Mouse (Mus musculus): ENCODE data around the gene Chek2. TPM values are rescaled to one million over a fixed set of nuclear protein-coding genes. Genes with fewer than 3 reads are reported as not detected.
"Not testable (repeated sequence)": the region's sequence is repeated elsewhere in the genome, so short reads cannot be mapped to it uniquely, and the experiment has no call there.

Chek2 gene
- polyA plus RNA-seq, 1 experiment from 2014 or later, result 21.3 TPM

GRCm38 (mm10) chr5:110874711-110875110 lies 34.9 kb downstream of the Chek2 start:
- TF ChIP-seq CTCF (IDR thresholded peaks at IDR 0.05), result no peak
- ATAC-seq (no peak), DNase-seq (ENCODE audit: low read depth, low spot score) (no peak)
- in situ Hi-C loops (cut with MboI; ENCODE audit: low pct_unique_long_range_greater_than_20kb), result no loop called here
- no peaks in the 10 kb centered on the region for H3K27me3 ChIP-seq
- POLR2A ChIA-PET, result no interaction called here
- CTCF ChIA-PET, result no interaction called here

GRCm38 (mm10) chr5:110875286-110875685 lies 35.5 kb downstream of the Chek2 start:
- POLR2A ChIA-PET, result interaction anchor here (0.5 to 0.6 kb wide), 2 partner anchors 11 to 54 kb away, joined by 3 read pairs; no protein-coding TSS in a partner anchor
- ATAC-seq (no peak), DNase-seq (ENCODE audit: low read depth, low spot score) (no peak)
- H3K27me3 ChIP-seq, result no peaks in the 10 kb centered on the region
- no peak for TF ChIP-seq CTCF (IDR thresholded peaks at IDR 0.05)
- CTCF ChIA-PET, result no interaction called here
- in situ Hi-C loops (cut with MboI; ENCODE audit: low pct_unique_long_range_greater_than_20kb), result no loop called here

- H3K27me3 ChIP-seq, result no peaks in the 10 kb centered on the region
- TF ChIP-seq CTCF (IDR thresholded peaks at IDR 0.05), result no peak
- in situ Hi-C loops (cut with MboI; ENCODE audit: low pct_unique_long_range_greater_than_20kb), result no loop called here
- CTCF ChIA-PET, result no interaction called here
- POLR2A ChIA-PET, result no interaction called here
- DNase-seq (ENCODE audit: low read depth, low spot score) (no peak), ATAC-seq (no peak)
Observed at GRCm38 (mm10) chr5:110877666-110878505, 38.1 kb downstream of the Chek2 start.

GRCm38 (mm10) chr5:110878526-110878925 lies 38.7 kb downstream of the Chek2 start:
- CTCF ChIA-PET; H3K27me3 ChIP-seq; POLR2A ChIA-PET; DNase-seq (ENCODE audit: low read depth, low spot score); in situ Hi-C loops (cut with MboI; ENCODE audit: low pct_unique_long_range_greater_than_20kb); ATAC-seq: not testable (repeated sequence)

- no peak for TF ChIP-seq CTCF (IDR thresholded peaks at IDR 0.05)
- ChIA-PET CTCF (no interaction called here), POLR2A (interaction anchor here (0.7 kb wide), 1 partner anchor 421 kb away, joined by 4 read pairs; no protein-coding TSS in a partner anchor)
- no peak for ATAC-seq
- no peaks in the 10 kb centered on the region for H3K27me3 ChIP-seq
- no peak for DNase-seq (ENCODE audit: low read depth, low spot score)
- in situ Hi-C loops (cut with MboI; ENCODE audit: low pct_unique_long_range_greater_than_20kb), result no loop called here
Observed at GRCm38 (mm10) chr5:110879042-110879441, 39.3 kb downstream of the Chek2 start.

- POLR2A ChIA-PET, result interaction anchor here (0.7 kb wide), 1 partner anchor 421 kb away, joined by 4 read pairs; no protein-coding TSS in a partner anchor
- CTCF ChIA-PET, result no interaction called here
- DNase-seq (ENCODE audit: low read depth, low spot score) (peak; percentile 10), ATAC-seq (peak; percentile 58)
- TF ChIP-seq CTCF (IDR thresholded peaks at IDR 0.05), result no peak
- no peaks in the 10 kb centered on the region for H3K27me3 ChIP-seq
- in situ Hi-C loops (cut with MboI; ENCODE audit: low pct_unique_long_range_greater_than_20kb), result no loop called here
Observed at GRCm38 (mm10) chr5:110879584-110880374, 40.0 kb downstream of the Chek2 start, which contains the start of gene Ttc28. Gene Ttc28 (plus strand): TSS chr5:110879803.

GRCm38 (mm10) chr5:110888596-110888995 lies 48.8 kb downstream of the Chek2 start:
- in situ Hi-C loops (cut with MboI; ENCODE audit: low pct_unique_long_range_greater_than_20kb), result no loop called here
- no peak for TF ChIP-seq CTCF (IDR thresholded peaks at IDR 0.05)
- ChIA-PET CTCF (no interaction called here), POLR2A (no interaction called here)
- DNase-seq (ENCODE audit: low read depth, low spot score) (no peak), ATAC-seq (no peak)
- no peaks in the 10 kb centered on the region for H3K27me3 ChIP-seq

GRCm38 (mm10) chr5:110889945-110890344 lies 50.2 kb downstream of the Chek2 start:
- ATAC-seq (no peak), DNase-seq (ENCODE audit: low read depth, low spot score) (no peak)
- ChIA-PET CTCF (interaction anchor here (0.9 kb wide), 1 partner anchor 380 kb away, joined by 3 read pairs; no protein-coding TSS in a partner anchor), POLR2A (no interaction called here)
- no peaks in the 10 kb centered on the region for H3K27me3 ChIP-seq
- TF ChIP-seq CTCF (IDR thresholded peaks at IDR 0.05), result no peak
- in situ Hi-C loops (cut with MboI; ENCODE audit: low pct_unique_long_range_greater_than_20kb), result no loop called here

GRCm38 (mm10) chr5:110890561-110890960 lies 50.8 kb downstream of the Chek2 start:
- in situ Hi-C loops (cut with MboI; ENCODE audit: low pct_unique_long_range_greater_than_20kb), result no loop called here
- ATAC-seq (no peak), DNase-seq (ENCODE audit: low read depth, low spot score) (no peak)
- CTCF ChIA-PET, result no interaction called here
- no peaks in the 10 kb centered on the region for H3K27me3 ChIP-seq
- TF ChIP-seq CTCF (IDR thresholded peaks at IDR 0.05), result no peak
- POLR2A ChIA-PET, result no interaction called here

- TF ChIP-seq CTCF (IDR thresholded peaks at IDR 0.05), result no peak
- ATAC-seq (no peak), DNase-seq (ENCODE audit: low read depth, low spot score) (no peak)
- in situ Hi-C loops (cut with MboI; ENCODE audit: low pct_unique_long_range_greater_than_20kb), result no loop called here
- H3K27me3 ChIP-seq, result no peaks in the 10 kb centered on the region
- POLR2A ChIA-PET, result no interaction called here
- CTCF ChIA-PET, result interaction anchor here (1.2 kb wide), 1 partner anchor 10 kb away, joined by 3 read pairs; no protein-coding TSS in a partner anchor
Observed at GRCm38 (mm10) chr5:110897114-110897788, 57.5 kb downstream of the Chek2 start.
